Comparison of ENCODE assay signal across 21 mouse cellular contexts in genomic region chr8:126573878-126574277, GRCm38 (mm10). TPM values are rescaled to one million over a fixed set of nuclear protein-coding genes. Genes with fewer than 3 reads are reported as not detected.
DNase-seq lines count a peak whose midpoint lies in the region; ATAC-seq and TF ChIP-seq lines count a peak whose summit lies in the region.
"Had no signal": no experiment of that assay in that cellular context is flagged by ENCODE, and none has a peak within 500 bp of the region (broad histone marks: within the 10 kb centered on the region; RNA-seq: fewer than 3 reads in every experiment).

No protein-coding gene starts in this region.

- H3K4me1 ChIP-seq in kidney, adult 2 months (ENCODE audit: control insufficient read depth, insufficient read depth, low read length), result peaks cover 4% of the 10 kb centered on the region; the same call in 1 of the 2 replicates
- peaks cover 5% of the 10 kb centered on the region; the same call in 1 of the 2 replicates for H3K4me1 ChIP-seq in kidney, embryonic 16.5 days (ENCODE audit: insufficient read depth, low read length)
- 0 out of 2 replicates have a peak, but pooled peaks cover 4% of the 10 kb centered on the region for H3K4me1 ChIP-seq in intestine, postnatal 0 days (replicated peaks; ENCODE audit: control insufficient read depth, insufficient read depth, low read length)
- H3K4me1 ChIP-seq in stomach, postnatal 0 days (replicated peaks; ENCODE audit: control insufficient read depth, insufficient read depth), result no peaks in the 10 kb centered on the region

- no peak for TF ChIP-seq EP300 in stomach, postnatal 0 days (optimal IDR thresholded peaks at IDR 0.05)

- no peaks in the 10 kb centered on the region for H3K36me3 ChIP-seq in kidney, adult 2 months (ENCODE audit: control insufficient read depth, insufficient read depth, low read length)
- no peaks in the 10 kb centered on the region for H3K36me3 ChIP-seq in kidney, embryonic 16.5 days (ENCODE audit: insufficient read depth, low read length)
- H3K36me3 ChIP-seq in intestine, postnatal 0 days (ENCODE audit: control insufficient read depth, insufficient read depth), result no peaks in the 10 kb centered on the region
- no peaks in the 10 kb centered on the region for H3K36me3 ChIP-seq in stomach, postnatal 0 days (ENCODE audit: control insufficient read depth, insufficient read depth, low read length)
- H3K36me3 ChIP-seq: forebrain, embryonic 10.5 days; hindbrain, embryonic 15.5 days; midbrain, embryonic 13.5 days; neural tube, embryonic 13.5 days had no signal

- peak overlapping the region; percentile 51 for H3K27ac ChIP-seq in kidney, adult 2 months (ENCODE audit: insufficient read depth, low read depth, low read length)
- no peak overlapping the region for H3K27ac ChIP-seq in kidney, embryonic 16.5 days (ENCODE audit: low read length)
- H3K27ac ChIP-seq in intestine, postnatal 0 days (ENCODE audit: low read depth, low read length), result peak overlapping the region; percentile 68
- 0 out of 2 replicates have a peak overlapping the region, but pooled peaks have one; percentile 36 for H3K27ac ChIP-seq in stomach, postnatal 0 days (replicated peaks)
- H3K27ac ChIP-seq: forebrain, embryonic 10.5 days; hindbrain, embryonic 15.5 days; midbrain, embryonic 13.5 days; neural tube, embryonic 13.5 days had no signal

- no peak overlapping the region for H3K4me2 ChIP-seq in kidney, embryonic 16.5 days (replicated peaks; ENCODE audit: low read depth, low read length)
- no peak overlapping the region; the same call in 1 of the 2 replicates for H3K4me2 ChIP-seq in intestine, postnatal 0 days (replicated peaks; ENCODE audit: low read depth)
- no peak overlapping the region for H3K4me2 ChIP-seq in stomach, postnatal 0 days (replicated peaks; ENCODE audit: low read depth)
- H3K4me2 ChIP-seq: hindbrain, embryonic 15.5 days; midbrain, embryonic 13.5 days; neural tube, embryonic 13.5 days had no signal

- no peaks in the 10 kb centered on the region for H3K9me3 ChIP-seq in kidney, embryonic 16.5 days (ENCODE audit: low read length)
- no peaks in the 10 kb centered on the region for H3K9me3 ChIP-seq in intestine, postnatal 0 days (ENCODE audit: control insufficient read depth)
- no peaks in the 10 kb centered on the region for H3K9me3 ChIP-seq in stomach, postnatal 0 days (ENCODE audit: control insufficient read depth, low read length)
- H3K9me3 ChIP-seq: forebrain, embryonic 10.5 days; hindbrain, embryonic 15.5 days; midbrain, embryonic 13.5 days; neural tube, embryonic 13.5 days had no signal

- peak; percentile 95 for DNase-seq in kidney, adult 2 months
- DNase-seq in kidney, postnatal 36 days, result peak; percentile 83 to 90
- peak; percentile 77 for DNase-seq in stomach, postnatal 0 days (ENCODE audit: low spot score)
- DNase-seq in frontal cortex, postnatal 36 days (ENCODE audit: low spot score in 2 of 2), result no peak
- no peak for DNase-seq in thymus, postnatal 4 days
- DNase-seq: adrenal gland, postnatal 36 days; cerebellum, adult 11-12 months; cerebellum, postnatal 36 days; gastrocnemius, adult 2 months; heart, postnatal 36 days; lung, adult 18-20 months; lung, postnatal 14 days; right cerebral cortex, postnatal 25 days; thymus, postnatal 36 days had no signal

- 61% methylated on average over 4 of the region's 4 CpGs for WGBS in kidney, adult 2 months
- 82% methylated on average over 4 of the region's 4 CpGs for WGBS in kidney, embryonic 16.5 days
- 42% methylated on average over 4 of the region's 4 CpGs for WGBS in intestine, postnatal 0 days
- WGBS in stomach, postnatal 0 days, result 79% methylated on average over 4 of the region's 4 CpGs

- no peak for TF ChIP-seq POLR2A in kidney, adult 2 months (IDR thresholded peaks at IDR 0.05; ENCODE audit: low read depth, low read length)

- ATAC-seq in kidney, embryonic 16.5 days (ENCODE audit: low FRiP score, low TSS enrichment), result no peak
- ATAC-seq in intestine, postnatal 0 days, result peak; percentile 94
- peak; percentile 94 for ATAC-seq in stomach, postnatal 0 days (ENCODE audit: low FRiP score, low TSS enrichment)
- ATAC-seq: midbrain, embryonic 13.5 days had no signal

- no peak overlapping the region for H3K4me3 ChIP-seq in kidney, adult 2 months (ENCODE audit: insufficient read depth, low read depth, low read length)
- no peak overlapping the region for H3K4me3 ChIP-seq in kidney, embryonic 16.5 days (ENCODE audit: low read length)
- no peak overlapping the region for H3K4me3 ChIP-seq in intestine, postnatal 0 days (ENCODE audit: low read depth, low read length)
- H3K4me3 ChIP-seq in stomach, postnatal 0 days (ENCODE audit: low read depth, low read length), result no peak overlapping the region
- H3K4me3 ChIP-seq: forebrain, embryonic 10.5 days; gastrocnemius, adult 2 months; hindbrain, embryonic 15.5 days; midbrain, embryonic 13.5 days; neural tube, embryonic 13.5 days had no signal

- no peaks in the 10 kb centered on the region for H3K27me3 ChIP-seq in kidney, adult 2 months (replicated peaks; ENCODE audit: control insufficient read depth, insufficient read depth, low read length)
- H3K27me3 ChIP-seq in kidney, embryonic 16.5 days (ENCODE audit: insufficient read depth, low read length), result no peaks in the 10 kb centered on the region
- no peaks in the 10 kb centered on the region for H3K27me3 ChIP-seq in intestine, postnatal 0 days (replicated peaks; ENCODE audit: control insufficient read depth, insufficient read depth, low read length)
- no peaks in the 10 kb centered on the region for H3K27me3 ChIP-seq in stomach, postnatal 0 days (ENCODE audit: control insufficient read depth, insufficient read depth, low read length)
- H3K27me3 ChIP-seq: CH12.LX; hindbrain, embryonic 15.5 days; midbrain, embryonic 13.5 days; neural tube, embryonic 13.5 days had no signal

- TF ChIP-seq CTCF in kidney, adult 2 months (conservative IDR thresholded peaks at IDR 0.05; ENCODE audit: insufficient read depth, insufficient read length, low read depth, low read length), result no peak
- peak; percentile 38 for TF ChIP-seq CTCF in intestine, postnatal 0 days (IDR thresholded peaks at IDR 0.05; ENCODE audit: low read depth)
- TF ChIP-seq CTCF in stomach, postnatal 0 days (IDR thresholded peaks at IDR 0.05; ENCODE audit: low read depth), result no peak

- H3K9ac ChIP-seq in kidney, embryonic 16.5 days (replicated peaks; ENCODE audit: low read length), result no peak overlapping the region
- H3K9ac ChIP-seq in intestine, postnatal 0 days (ENCODE audit: low read depth, low read length), result no peak overlapping the region
- no peak overlapping the region for H3K9ac ChIP-seq in stomach, postnatal 0 days (ENCODE audit: low read length)
- H3K9ac ChIP-seq: hindbrain, embryonic 15.5 days; midbrain, embryonic 13.5 days; neural tube, embryonic 13.5 days had no signal

RNA-seq across cellular contexts. Expression of gene Irf2bp2, which starts 19.9 kb away (rescaled TPM):
- polyA plus RNA-seq in kidney, adult 2 months (2012; rRNA removed), result 40.6 and 46.6 TPM in 2 replicates
- 11.5 and 12.1 TPM in 2 replicates for polyA plus RNA-seq in kidney, embryonic 16.5 days (2015; fragmentation: Nextera tagmentation; extraction: Ambion mirVana)
- polyA plus RNA-seq in intestine, postnatal 0 days (2015; fragmentation: Nextera tagmentation; extraction: Ambion mirVana), result 13.3 and 14.9 TPM in 2 replicates
- polyA plus RNA-seq in stomach, postnatal 0 days (2015; fragmentation: Nextera tagmentation; extraction: Ambion mirVana), result 10.1 and 10.2 TPM in 2 replicates

Comparison
In these comparisons a context has a peak if more than half of its experiments do, and no peak if none do; other contexts are left out.
1. DNase-seq: peak in kidney, adult 2 months (single experiment), kidney, postnatal 36 days (2 of 2) and stomach, postnatal 0 days (single experiment); none in frontal cortex, postnatal 36 days (0 of 2) and thymus, postnatal 4 days (single experiment).